Mouse (Mus musculus) neural tube, embryonic 15.5 days (tissue): ENCODE data around the gene Mrpl55. TPM values are rescaled to one million over a fixed set of nuclear protein-coding genes. Genes with fewer than 3 reads are reported as not detected.
A peak's percentile ranks its signal among the peaks of the same experiment; 100 is the strongest.

Source experiments
- ATAC-seq: fragments of 200-750 bp; cut with Nextera tagmentation; 2 replicates; pipeline ENCODE4 v1.8.0; 2017; ENCODE audit warnings: mild to moderate bottlenecking, moderate TSS enrichment, moderate library complexity; ENCODE audit not compliant: low FRiP score
- H3K27ac ChIP-seq: fragments of 300-500 bp; sonication (generic); replicated peaks from 2 replicates; pipeline ENCODE4 v1.5.1; 2015; ENCODE audit warnings: mild to moderate bottlenecking, inconsistent platforms
- H3K27me3 ChIP-seq: fragments of 300-500 bp; sonication (generic); replicated peaks from 2 replicates; pipeline ENCODE4 v1.6.1; 2015; ENCODE audit warnings: inconsistent platforms
- H3K36me3 ChIP-seq: fragments of 300-500 bp; sonication (generic); 2 replicates; pipeline ENCODE4 v1.6.1; 2015; ENCODE audit warnings: inconsistent platforms
- H3K4me1 ChIP-seq: fragments of 300-500 bp; sonication (generic); 2 replicates; pipeline ENCODE4 v1.6.1; 2015; ENCODE audit warnings: inconsistent platforms
- H3K4me2 ChIP-seq: fragments of 300-500 bp; sonication (generic); 2 replicates; pipeline ENCODE4 v1.6.1; 2015; ENCODE audit warnings: inconsistent platforms, mild to moderate bottlenecking, moderate library complexity
- H3K4me3 ChIP-seq: fragments of 300-500 bp; sonication (generic); replicated peaks from 2 replicates; pipeline ENCODE4 v1.5.1; 2015; ENCODE audit warnings: mild to moderate bottlenecking, inconsistent platforms
- H3K9ac ChIP-seq: fragments of 300-500 bp; sonication (generic); replicated peaks from 2 replicates; pipeline ENCODE4 v1.6.1; 2015; ENCODE audit warnings: mild to moderate bottlenecking, inconsistent platforms
- H3K9me3 ChIP-seq: fragments of 300-500 bp; sonication (generic); replicated peaks from 2 replicates; pipeline ENCODE4 v1.6.1; 2016; ENCODE audit warnings: inconsistent platforms
- WGBS: fragments of 180-500 bp; shearing (Covaris S2); methylation state at CpG from one replicate; pipeline ENCODE4 v1.1.7; 2015; ENCODE audit warnings: mixed read lengths; 5-methylcytosine and 5-hydroxymethylcytosine counted together
- polyA plus RNA-seq: library from polyadenylated mRNA; unstranded; fragments of >200 nt; fragmentation: Nextera tagmentation; extraction: Ambion mirVana; gene quantifications from 2 replicates; pipeline ENCODE4 v1.2.1, GENCODE M21; 2015

Gene Mrpl55
- polyA plus RNA-seq, 1 experiment from 2014 or later, result 103 TPM

GRCm38 (mm10) chr11:59219064-59219463 is 16.8 kb downstream of the Mrpl55 start:
- no peak overlapping the region for H3K4me3 ChIP-seq
- peaks cover 6% of the 10 kb centered on the region; the same call in 1 of the 2 replicates for H3K36me3 ChIP-seq
- H3K4me1 ChIP-seq, result peaks cover 40% of the 10 kb centered on the region
- no peak for ATAC-seq
- no peak overlapping the region for H3K9ac ChIP-seq
- no peaks in the 10 kb centered on the region for H3K27me3 ChIP-seq
- no peaks in the 10 kb centered on the region for H3K9me3 ChIP-seq
- H3K4me2 ChIP-seq, result no peak overlapping the region
- H3K27ac ChIP-seq, result no peak overlapping the region

DNA sequence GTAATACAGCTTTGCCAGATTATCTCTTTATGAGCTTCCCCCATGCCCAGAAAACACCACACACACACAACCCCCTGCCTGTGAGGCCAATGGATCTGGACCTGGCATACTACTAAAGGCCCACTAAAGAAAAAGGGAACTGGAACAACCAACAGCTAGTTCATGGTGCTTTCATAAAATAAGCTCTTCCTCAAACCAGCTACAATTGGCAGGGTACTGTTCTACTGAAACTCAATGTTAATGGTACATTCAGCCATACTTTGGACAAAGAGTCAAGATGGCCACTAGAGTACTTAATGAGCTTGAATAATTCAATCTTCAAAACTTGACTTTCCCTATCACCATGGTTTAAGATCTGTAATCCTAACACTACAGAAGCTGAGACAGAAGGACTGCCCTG is 19.3 kb downstream of the Mrpl55 start:
- Histone ChIP-seq H3K9me3 (no peaks in the 10 kb centered on the region), H3K4me2 (no peak overlapping the region), H3K36me3 (no peaks in the 10 kb centered on the region), H3K9ac (no peak overlapping the region), H3K27me3 (no peaks in the 10 kb centered on the region), H3K27ac (no peak overlapping the region), H3K4me3 (no peak overlapping the region), H3K4me1 (peaks cover 61% of the 10 kb centered on the region)
- ATAC-seq, result no peak

DNA sequence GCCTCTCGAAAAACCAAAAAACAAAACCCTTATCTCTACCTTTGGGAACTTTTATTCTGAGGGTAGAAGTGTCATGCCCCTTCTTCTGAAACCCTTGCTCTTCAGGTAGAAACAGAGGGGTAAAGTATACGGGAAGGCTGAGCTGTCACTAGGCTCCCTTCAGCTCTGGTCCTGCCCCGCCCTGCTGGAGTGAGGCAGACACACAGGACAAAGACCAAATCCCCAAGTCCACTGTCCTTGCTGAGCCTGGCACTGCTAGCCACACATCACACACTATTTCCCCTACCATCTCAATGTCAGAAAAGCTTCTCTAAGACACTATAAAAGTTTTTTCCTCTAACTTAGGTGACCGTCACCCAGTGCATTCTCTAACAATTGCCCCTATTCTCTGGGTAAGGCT is 20.0 kb downstream of the Mrpl55 start:
- 92% methylated on average over 4 of the region's 4 CpGs for WGBS
- no peak overlapping the region for H3K27ac ChIP-seq
- H3K4me1 ChIP-seq, result peaks cover 63% of the 10 kb centered on the region
- no peaks in the 10 kb centered on the region for H3K27me3 ChIP-seq
- no peak overlapping the region for H3K4me3 ChIP-seq
- H3K36me3 ChIP-seq, result no peaks in the 10 kb centered on the region
- no peak for ATAC-seq
- H3K9me3 ChIP-seq, result no peaks in the 10 kb centered on the region
- no peak overlapping the region for H3K9ac ChIP-seq
- no peak overlapping the region for H3K4me2 ChIP-seq

GRCm38 (mm10) chr11:59224025-59224424 is 21.7 kb downstream of the Mrpl55 start:
- Histone ChIP-seq H3K4me3 (no peak overlapping the region), H3K4me2 (no peak overlapping the region), H3K9ac (no peak overlapping the region), H3K36me3 (no peaks in the 10 kb centered on the region), H3K4me1 (peaks cover 66% of the 10 kb centered on the region), H3K27ac (no peak overlapping the region), H3K27me3 (no peaks in the 10 kb centered on the region), H3K9me3 (no peaks in the 10 kb centered on the region)
- ATAC-seq, result no peak
- WGBS, result 97% methylated on average over 3 of the region's 3 CpGs

DNA sequence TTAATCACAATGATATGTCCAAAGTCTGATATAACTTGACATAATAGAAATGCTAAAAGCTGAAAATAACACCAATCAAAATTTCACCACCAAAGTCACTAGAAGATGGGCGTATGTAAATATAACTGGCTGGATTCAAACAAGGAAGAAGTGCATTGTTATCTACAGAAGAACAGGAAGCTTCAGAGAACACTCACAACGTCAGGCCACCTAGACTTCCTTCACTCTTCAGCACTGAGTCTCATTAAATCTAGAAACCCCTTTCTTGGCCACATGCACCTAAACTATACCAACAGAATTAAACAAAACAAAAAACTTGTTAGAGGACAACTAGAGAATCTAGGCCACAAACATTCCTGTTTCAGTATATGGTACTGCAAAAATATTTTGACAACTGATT is 22.2 kb downstream of the Mrpl55 start:
- H3K4me2 ChIP-seq, result no peak overlapping the region
- no peak overlapping the region for H3K9ac ChIP-seq
- no peaks in the 10 kb centered on the region for H3K9me3 ChIP-seq
- no peak overlapping the region for H3K27ac ChIP-seq
- H3K36me3 ChIP-seq, result no peaks in the 10 kb centered on the region
- no peaks in the 10 kb centered on the region for H3K27me3 ChIP-seq
- 78% methylated on average over 2 of the region's 2 CpGs for WGBS
- H3K4me1 ChIP-seq, result peaks cover 66% of the 10 kb centered on the region
- no peak for ATAC-seq
- H3K4me3 ChIP-seq, result no peak overlapping the region

GRCm38 (mm10) chr11:59225167-59225566 is 22.9 kb downstream of the Mrpl55 start:
- peaks cover 66% of the 10 kb centered on the region for H3K4me1 ChIP-seq
- H3K27ac ChIP-seq, result no peak overlapping the region
- peak overlapping the region; percentile 89 for H3K4me2 ChIP-seq
- 0 out of 2 replicates have a peak overlapping the region, but pooled peaks have one; percentile 3 for H3K4me3 ChIP-seq
- 78% methylated on average over 2 of the region's 2 CpGs for WGBS
- H3K27me3 ChIP-seq, result no peaks in the 10 kb centered on the region
- H3K36me3 ChIP-seq, result no peaks in the 10 kb centered on the region
- ATAC-seq, result no peak
- no peaks in the 10 kb centered on the region for H3K9me3 ChIP-seq
- no peak overlapping the region for H3K9ac ChIP-seq

- Histone ChIP-seq H3K36me3 (no peaks in the 10 kb centered on the region), H3K9ac (peak overlapping the region; percentile 98), H3K4me1 (peaks cover 64% of the 10 kb centered on the region), H3K4me3 (peak overlapping the region; percentile 83), H3K27ac (no peak overlapping the region), H3K4me2 (peak overlapping the region; percentile 89), H3K27me3 (no peaks in the 10 kb centered on the region), H3K9me3 (no peaks in the 10 kb centered on the region)
- ATAC-seq, result no peak
- WGBS, result 65% methylated on average over 3 of the region's 3 CpGs
Observed at GRCm38 (mm10) chr11:59226251-59226650, 24.0 kb downstream of the Mrpl55 start.

GRCm38 (mm10) chr11:59226787-59227603 is 24.7 kb downstream of the Mrpl55 start:
- no peak for ATAC-seq
- peak overlapping the region; percentile 89 for H3K4me2 ChIP-seq
- peak overlapping the region; percentile 83 for H3K4me3 ChIP-seq
- H3K9ac ChIP-seq, result peak overlapping the region; percentile 98
- peak overlapping the region; percentile 94 for H3K27ac ChIP-seq
- no peaks in the 10 kb centered on the region for H3K36me3 ChIP-seq
- no peaks in the 10 kb centered on the region for H3K27me3 ChIP-seq
- no peaks in the 10 kb centered on the region for H3K9me3 ChIP-seq
- peaks cover 60% of the 10 kb centered on the region for H3K4me1 ChIP-seq
- WGBS, result 6% methylated on average over 21 of the region's 21 CpGs

DNA sequence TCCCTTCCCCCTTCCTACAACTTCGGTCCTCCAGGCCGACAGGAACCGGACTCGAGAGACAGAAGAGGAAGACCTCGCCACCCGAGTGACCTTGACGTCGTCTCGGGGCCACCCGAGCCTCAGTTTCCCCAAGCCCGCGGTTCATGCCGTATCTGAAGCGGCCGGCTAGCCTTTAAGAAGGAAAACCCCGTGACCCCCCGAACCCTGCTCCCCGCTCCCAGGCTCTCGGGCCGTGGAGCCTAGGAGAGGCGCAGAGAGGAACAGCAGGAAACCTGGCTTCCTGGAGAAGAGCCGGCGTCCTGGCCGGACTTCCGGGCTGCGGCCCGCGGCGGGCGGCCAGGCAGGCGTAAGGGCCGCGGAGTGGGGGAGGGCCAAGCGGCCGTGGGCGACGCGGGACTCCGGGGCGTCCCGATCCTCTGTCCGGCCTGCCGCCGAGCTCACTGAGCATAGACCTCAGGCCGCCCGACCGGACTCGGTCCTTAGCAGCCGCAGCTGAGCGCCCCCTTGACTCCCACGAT is 25.4 kb downstream of the Mrpl55 start:
- Histone ChIP-seq H3K36me3 (no peaks in the 10 kb centered on the region), H3K4me2 (peak overlapping the region; percentile 89), H3K27me3 (no peaks in the 10 kb centered on the region), H3K9me3 (no peaks in the 10 kb centered on the region), H3K27ac (peak overlapping the region; percentile 94), H3K4me1 (peaks cover 55% of the 10 kb centered on the region), H3K9ac (peak overlapping the region; percentile 98), H3K4me3 (peak overlapping the region; percentile 83)
- ATAC-seq, result peak; percentile 82
- under 1% methylated on average over 49 of the region's 51 CpGs for WGBS

DNA sequence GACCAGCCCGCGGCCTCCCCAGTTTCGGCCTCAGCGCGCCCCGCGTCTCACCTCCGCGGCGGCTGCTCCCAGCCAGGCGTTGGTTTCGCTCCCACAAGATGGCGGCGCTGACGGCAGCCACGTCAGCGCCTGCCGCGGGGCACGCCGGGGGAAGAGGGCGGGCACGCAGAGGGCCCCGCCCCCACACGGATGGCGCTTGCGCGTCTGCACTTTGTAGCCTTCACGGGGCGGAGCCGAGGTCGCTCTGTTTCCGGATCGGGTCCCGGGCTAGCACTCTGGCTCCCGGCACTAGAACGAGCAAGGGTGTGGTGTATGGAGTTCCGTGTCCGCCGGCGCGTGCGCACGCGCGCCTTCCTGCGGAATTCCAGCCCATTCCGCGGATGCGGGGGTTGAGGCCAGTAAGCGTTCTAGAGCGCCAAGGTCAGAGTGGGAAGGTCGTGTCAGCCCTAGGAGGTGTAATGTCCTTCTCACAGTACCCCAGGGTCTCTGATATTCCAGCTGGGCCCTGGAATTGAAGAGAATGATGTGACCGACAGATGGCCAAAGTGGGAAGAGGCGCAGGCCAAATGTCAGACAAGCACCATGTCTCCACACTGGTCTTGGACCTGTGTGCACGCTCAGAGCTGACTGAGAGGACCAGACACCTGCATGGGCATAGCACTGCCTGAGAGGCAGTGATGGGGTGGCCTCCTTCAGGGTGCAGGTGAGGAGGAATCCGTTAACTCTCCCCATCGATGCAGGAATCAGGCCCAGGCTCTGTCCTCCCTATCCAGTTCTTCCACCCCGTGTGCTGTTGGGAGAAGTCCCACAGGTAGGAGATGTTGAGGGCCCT is 26.1 kb downstream of the Mrpl55 start, which contains the start of gene Arf1:
Gene Arf1, minus strand, starts transcription at position 149 of the 832 bp plus-strand sequence.
- Histone ChIP-seq H3K4me2 (peak within 1 kb of the TSS; percentile 89), H3K36me3 (no peaks in the 10 kb centered on the region), H3K9me3 (no peaks in the 10 kb centered on the region), H3K27ac (peak within 1 kb of the TSS; percentile 94), H3K27me3 (no peaks in the 10 kb centered on the region), H3K4me1 (peaks cover 49% of the 10 kb centered on the region), H3K4me3 (peak within 1 kb of the TSS; percentile 83), H3K9ac (peak within 1 kb of the TSS; percentile 98)
- ATAC-seq, result peak; percentile 95
- WGBS, result 5% methylated on average over 51 of the region's 59 CpGs

DNA sequence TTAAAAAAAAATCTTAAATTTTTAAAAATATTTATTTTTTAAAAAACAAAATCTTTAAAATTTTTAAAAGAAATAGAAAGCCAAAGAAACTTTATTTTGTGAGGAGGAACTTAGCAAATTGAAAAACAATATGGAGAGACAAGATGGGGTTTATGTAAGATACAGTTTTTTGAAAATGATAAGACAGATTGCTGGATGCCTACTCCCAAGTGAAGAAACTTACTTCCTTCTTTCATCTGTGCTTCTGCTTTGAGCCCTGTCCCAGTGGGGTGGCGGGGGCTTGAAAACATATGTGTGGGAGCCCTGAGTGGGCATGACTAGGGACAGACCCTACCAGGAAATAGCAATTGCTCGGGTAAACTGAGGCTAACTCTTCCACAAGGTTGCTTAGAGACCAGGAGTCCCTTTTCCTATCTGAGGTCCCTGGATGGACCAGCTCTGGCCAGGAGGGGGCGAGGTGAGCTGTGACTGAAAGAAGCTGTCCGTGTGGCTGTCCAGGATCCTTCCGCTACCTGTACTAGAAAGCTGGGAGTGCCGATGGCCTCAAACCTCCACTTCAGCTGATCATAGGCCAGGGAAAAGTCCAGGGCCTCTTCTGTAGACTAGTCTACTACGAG is 28.0 kb downstream of the Mrpl55 start:
- Histone ChIP-seq H3K4me1 (peaks cover 31% of the 10 kb centered on the region), H3K9me3 (no peaks in the 10 kb centered on the region), H3K36me3 (no peaks in the 10 kb centered on the region), H3K27ac (no peak overlapping the region), H3K27me3 (no peaks in the 10 kb centered on the region), H3K4me3 (no peak overlapping the region), H3K9ac (no peak overlapping the region), H3K4me2 (no peak overlapping the region; the same call in 1 of the 2 replicates)
- ATAC-seq, result no peak
- 12% methylated on average over 7 of the region's 7 CpGs for WGBS
